Mouse (Mus musculus): Measurements from ENCODE around the gene 4933427D14Rik. TPM values are rescaled to one million over a fixed set of nuclear protein-coding genes. Genes with fewer than 3 reads are reported as not detected.
A peak's percentile ranks its signal among the peaks of the same experiment; 100 is the strongest.

4933427D14Rik gene
- polyA plus RNA-seq, 1 experiment from 2014 or later = 24.3 TPM

GRCm38 (mm10) chr11:72206341-72207203 lies 687 bp downstream of the 4933427D14Rik start, which contains the start of gene Gm43951:
Gene Gm43951 (minus strand): TSS chr11:72206840.
- peak within 1 kb of the TSS; percentile 52 for H3K27ac ChIP-seq (ENCODE audit: low read length)
- H3K4me3 ChIP-seq (replicated peaks; ENCODE audit: low read length) = peak within 1 kb of the TSS; percentile 80
- H3K27me3 ChIP-seq (replicated peaks; ENCODE audit: control insufficient read depth, insufficient read depth, low read length) = no peaks in the 10 kb centered on the region
- peak within 1 kb of the TSS; percentile 84 for H3K4me2 ChIP-seq (ENCODE audit: low read length)
- H3K9me3 ChIP-seq (ENCODE audit: control insufficient read depth, low read length) = no peaks in the 10 kb centered on the region
- H3K4me1 ChIP-seq (replicated peaks; ENCODE audit: control insufficient read depth, insufficient read depth, low read length) = peaks cover 29% of the 10 kb centered on the region
- under 1% methylated on average over 43 of the region's 43 CpGs for WGBS
- H3K9ac ChIP-seq (replicated peaks; ENCODE audit: low read depth, low read length) = peak within 1 kb of the TSS; percentile 92
- ATAC-seq = peak; percentile 41
- peaks cover 14% of the 10 kb centered on the region for H3K36me3 ChIP-seq (ENCODE audit: control insufficient read depth, insufficient read depth)

- Histone ChIP-seq H3K4me1 (replicated peaks; ENCODE audit: control insufficient read depth, insufficient read depth, low read length) (peaks cover 29% of the 10 kb centered on the region), H3K27me3 (replicated peaks; ENCODE audit: control insufficient read depth, insufficient read depth, low read length) (no peaks in the 10 kb centered on the region), H3K36me3 (ENCODE audit: control insufficient read depth, insufficient read depth) (peaks cover 11% of the 10 kb centered on the region; the same call in 1 of the 2 replicates), H3K9ac (replicated peaks; ENCODE audit: low read depth, low read length) (peak overlapping the region; percentile 92; the same call in 1 of the 2 replicates), H3K9me3 (ENCODE audit: control insufficient read depth, low read length) (no peaks in the 10 kb centered on the region), H3K4me3 (replicated peaks; ENCODE audit: low read length) (no peak overlapping the region), H3K4me2 (ENCODE audit: low read length) (peak overlapping the region; percentile 84), H3K27ac (ENCODE audit: low read length) (no peak overlapping the region)
- 75% methylated on average over 6 of the region's 6 CpGs for WGBS
- no peak for ATAC-seq
Observed at GRCm38 (mm10) chr11:72205256-72205655, 2.0 kb downstream of the 4933427D14Rik start.

GRCm38 (mm10) chr11:72203440-72203839 lies 3.8 kb downstream of the 4933427D14Rik start:
- 47% methylated on average over 1 of the region's 1 CpGs for WGBS
- H3K4me3 ChIP-seq (replicated peaks; ENCODE audit: low read length) = no peak overlapping the region
- no peak for ATAC-seq
- no peaks in the 10 kb centered on the region for H3K27me3 ChIP-seq (replicated peaks; ENCODE audit: control insufficient read depth, insufficient read depth, low read length)
- peaks cover 10% of the 10 kb centered on the region; the same call in 1 of the 2 replicates for H3K36me3 ChIP-seq (ENCODE audit: control insufficient read depth, insufficient read depth)
- no peak overlapping the region for H3K9ac ChIP-seq (replicated peaks; ENCODE audit: low read depth, low read length)
- no peak overlapping the region for H3K27ac ChIP-seq (ENCODE audit: low read length)
- peaks cover 29% of the 10 kb centered on the region for H3K4me1 ChIP-seq (replicated peaks; ENCODE audit: control insufficient read depth, insufficient read depth, low read length)
- H3K4me2 ChIP-seq (ENCODE audit: low read length) = no peak overlapping the region
- H3K9me3 ChIP-seq (ENCODE audit: control insufficient read depth, low read length) = no peaks in the 10 kb centered on the region

- no peak overlapping the region for H3K27ac ChIP-seq (ENCODE audit: low read length)
- no peaks in the 10 kb centered on the region for H3K4me1 ChIP-seq (replicated peaks; ENCODE audit: control insufficient read depth, insufficient read depth, low read length)
- no peak overlapping the region for H3K4me2 ChIP-seq (ENCODE audit: low read length)
- H3K4me3 ChIP-seq (replicated peaks; ENCODE audit: low read length) = no peak overlapping the region
- no peaks in the 10 kb centered on the region for H3K27me3 ChIP-seq (replicated peaks; ENCODE audit: control insufficient read depth, insufficient read depth, low read length)
- peaks cover 18% of the 10 kb centered on the region for H3K36me3 ChIP-seq (ENCODE audit: control insufficient read depth, insufficient read depth)
- no peak for ATAC-seq
- H3K9ac ChIP-seq (replicated peaks; ENCODE audit: low read depth, low read length) = no peak overlapping the region
- H3K9me3 ChIP-seq (ENCODE audit: control insufficient read depth, low read length) = no peaks in the 10 kb centered on the region
- WGBS = 88% methylated on average over 8 of the region's 8 CpGs
Observed at GRCm38 (mm10) chr11:72196506-72196905, 10.8 kb downstream of the 4933427D14Rik start.

GRCm38 (mm10) chr11:72194259-72194658 lies 13.0 kb downstream of the 4933427D14Rik start:
- Histone ChIP-seq H3K4me1 (replicated peaks; ENCODE audit: control insufficient read depth, insufficient read depth, low read length) (no peaks in the 10 kb centered on the region), H3K4me3 (replicated peaks; ENCODE audit: low read length) (no peak overlapping the region), H3K9me3 (ENCODE audit: control insufficient read depth, low read length) (no peaks in the 10 kb centered on the region), H3K9ac (replicated peaks; ENCODE audit: low read depth, low read length) (no peak overlapping the region), H3K27me3 (replicated peaks; ENCODE audit: control insufficient read depth, insufficient read depth, low read length) (no peaks in the 10 kb centered on the region), H3K27ac (ENCODE audit: low read length) (no peak overlapping the region), H3K4me2 (ENCODE audit: low read length) (no peak overlapping the region), H3K36me3 (ENCODE audit: control insufficient read depth, insufficient read depth) (peaks cover 31% of the 10 kb centered on the region)
- 91% methylated on average over 2 of the region's 2 CpGs for WGBS
- ATAC-seq = no peak

- no peak overlapping the region for H3K9ac ChIP-seq (replicated peaks; ENCODE audit: low read depth, low read length)
- H3K27me3 ChIP-seq (replicated peaks; ENCODE audit: control insufficient read depth, insufficient read depth, low read length) = no peaks in the 10 kb centered on the region
- H3K27ac ChIP-seq (ENCODE audit: low read length) = no peak overlapping the region
- ATAC-seq = no peak
- WGBS = 80% methylated on average over 1 of the region's 1 CpGs
- no peaks in the 10 kb centered on the region for H3K9me3 ChIP-seq (ENCODE audit: control insufficient read depth, low read length)
- no peak overlapping the region for H3K4me3 ChIP-seq (replicated peaks; ENCODE audit: low read length)
- H3K36me3 ChIP-seq (ENCODE audit: control insufficient read depth, insufficient read depth) = peaks cover 25% of the 10 kb centered on the region
- H3K4me1 ChIP-seq (replicated peaks; ENCODE audit: control insufficient read depth, insufficient read depth, low read length) = no peaks in the 10 kb centered on the region
- H3K4me2 ChIP-seq (ENCODE audit: low read length) = no peak overlapping the region
Observed at GRCm38 (mm10) chr11:72190857-72191256, 16.4 kb downstream of the 4933427D14Rik start.

- Histone ChIP-seq H3K36me3 (ENCODE audit: control insufficient read depth, insufficient read depth) (peaks cover 12% of the 10 kb centered on the region; the same call in 1 of the 2 replicates), H3K9ac (replicated peaks; ENCODE audit: low read depth, low read length) (no peak overlapping the region), H3K9me3 (ENCODE audit: control insufficient read depth, low read length) (no peaks in the 10 kb centered on the region), H3K4me1 (replicated peaks; ENCODE audit: control insufficient read depth, insufficient read depth, low read length) (no peaks in the 10 kb centered on the region), H3K27me3 (replicated peaks; ENCODE audit: control insufficient read depth, insufficient read depth, low read length) (no peaks in the 10 kb centered on the region), H3K4me2 (ENCODE audit: low read length) (no peak overlapping the region), H3K27ac (ENCODE audit: low read length) (no peak overlapping the region), H3K4me3 (replicated peaks; ENCODE audit: low read length) (no peak overlapping the region)
- WGBS = 95% methylated on average over 4 of the region's 4 CpGs
- no peak for ATAC-seq
Observed at GRCm38 (mm10) chr11:72184252-72184651, 23.0 kb downstream of the 4933427D14Rik start.

GRCm38 (mm10) chr11:72181136-72181535 lies 26.1 kb downstream of the 4933427D14Rik start:
- H3K36me3 ChIP-seq (ENCODE audit: control insufficient read depth, insufficient read depth) = 0 out of 2 replicates have a peak, but pooled peaks cover 3% of the 10 kb centered on the region
- WGBS = 91% methylated on average over 4 of the region's 4 CpGs
- H3K4me2 ChIP-seq (ENCODE audit: low read length) = no peak overlapping the region
- no peak overlapping the region for H3K27ac ChIP-seq (ENCODE audit: low read length)
- no peak for ATAC-seq
- H3K9ac ChIP-seq (replicated peaks; ENCODE audit: low read depth, low read length) = no peak overlapping the region
- H3K4me1 ChIP-seq (replicated peaks; ENCODE audit: control insufficient read depth, insufficient read depth, low read length) = no peaks in the 10 kb centered on the region
- no peak overlapping the region for H3K4me3 ChIP-seq (replicated peaks; ENCODE audit: low read length)
- H3K9me3 ChIP-seq (ENCODE audit: control insufficient read depth, low read length) = no peaks in the 10 kb centered on the region
- no peaks in the 10 kb centered on the region for H3K27me3 ChIP-seq (replicated peaks; ENCODE audit: control insufficient read depth, insufficient read depth, low read length)

GRCm38 (mm10) chr11:72180556-72180955 lies 26.7 kb downstream of the 4933427D14Rik start:
- 0 out of 2 replicates have a peak, but pooled peaks cover 3% of the 10 kb centered on the region for H3K36me3 ChIP-seq (ENCODE audit: control insufficient read depth, insufficient read depth)
- H3K4me1 ChIP-seq (replicated peaks; ENCODE audit: control insufficient read depth, insufficient read depth, low read length) = no peaks in the 10 kb centered on the region
- H3K4me2 ChIP-seq (ENCODE audit: low read length) = no peak overlapping the region
- H3K27me3 ChIP-seq (replicated peaks; ENCODE audit: control insufficient read depth, insufficient read depth, low read length) = no peaks in the 10 kb centered on the region
- H3K9me3 ChIP-seq (ENCODE audit: control insufficient read depth, low read length) = no peaks in the 10 kb centered on the region
- 89% methylated on average over 5 of the region's 5 CpGs for WGBS
- H3K9ac ChIP-seq (replicated peaks; ENCODE audit: low read depth, low read length) = no peak overlapping the region
- H3K27ac ChIP-seq (ENCODE audit: low read length) = no peak overlapping the region
- no peak overlapping the region for H3K4me3 ChIP-seq (replicated peaks; ENCODE audit: low read length)
- no peak for ATAC-seq
